Mouse (Mus musculus): ENCODE data around the gene Creb1.

GRCm38 (mm10) chr1:64516593-64516992 lies 15.9 kb upstream of the Creb1 start:
- TF ChIP-seq GATA1 (IDR thresholded peaks at IDR 0.05; ENCODE audit: borderline replicate concordance, low read length) (no peak), FLI1 (IDR thresholded peaks at IDR 0.05; ENCODE audit: low read length) (no peak)
